Comparison of ENCODE assay signal across 9 mouse cellular contexts in genomic region chr4:120024071-120024470, GRCm38 (mm10). TPM values are rescaled to one million over a fixed set of nuclear protein-coding genes. Genes with fewer than 3 reads are reported as not detected.
DNase-seq lines count a peak whose midpoint lies in the region; ATAC-seq and TF ChIP-seq lines count a peak whose summit lies in the region.
"Had no signal": no experiment of that assay in that cellular context is flagged by ENCODE, and none has a peak within 500 bp of the region (broad histone marks: within the 10 kb centered on the region; RNA-seq: fewer than 3 reads in every experiment).

No protein-coding gene starts in this region.

- TF ChIP-seq CTCF in lung, postnatal 0 days (IDR thresholded peaks at IDR 0.05), result peak; percentile 32; the same call in 1 of the 2 replicates
- TF ChIP-seq CTCF in heart, postnatal 0 days (IDR thresholded peaks at IDR 0.05; ENCODE audit: low read depth), result no peak
- peak; percentile 35; the same call in 1 of the 2 replicates for TF ChIP-seq CTCF in stomach, postnatal 0 days (IDR thresholded peaks at IDR 0.05; ENCODE audit: low read depth)

- H3K27me3 ChIP-seq in lung, postnatal 0 days (replicated peaks; ENCODE audit: insufficient read depth, low read length), result no peaks in the 10 kb centered on the region
- 0 out of 2 replicates have a peak, but pooled peaks cover 3% of the 10 kb centered on the region for H3K27me3 ChIP-seq in heart, postnatal 0 days (ENCODE audit: control insufficient read depth, insufficient read depth, low read length)
- no peaks in the 10 kb centered on the region for H3K27me3 ChIP-seq in stomach, postnatal 0 days (ENCODE audit: control insufficient read depth, insufficient read depth, low read length)
- 0 out of 2 replicates have a peak, but pooled peaks cover 5% of the 10 kb centered on the region for H3K27me3 ChIP-seq in liver, embryonic 12.5 days (replicated peaks)

- WGBS in lung, postnatal 0 days, result 59% methylated on average over 10 of the region's 10 CpGs
- 30% methylated on average over 10 of the region's 10 CpGs for WGBS in heart, postnatal 0 days
- 26% methylated on average over 10 of the region's 10 CpGs for WGBS in stomach, postnatal 0 days
- 58% methylated on average over 10 of the region's 10 CpGs for WGBS in liver, embryonic 12.5 days (ENCODE audit: insufficient replicate concordance)

- H3K4me1 ChIP-seq in lung, postnatal 0 days (ENCODE audit: insufficient read depth, low read depth, low read length), result no peaks in the 10 kb centered on the region
- peaks cover 9% of the 10 kb centered on the region for H3K4me1 ChIP-seq in heart, postnatal 0 days (ENCODE audit: control insufficient read depth, insufficient read depth)
- H3K4me1 ChIP-seq in stomach, postnatal 0 days (replicated peaks; ENCODE audit: control insufficient read depth, insufficient read depth), result no peaks in the 10 kb centered on the region
- H3K4me1 ChIP-seq in liver, embryonic 12.5 days, result no peaks in the 10 kb centered on the region

- H3K4me2 ChIP-seq in lung, postnatal 0 days (replicated peaks; ENCODE audit: low read depth, low read length), result no peak overlapping the region
- no peak overlapping the region for H3K4me2 ChIP-seq in heart, postnatal 0 days (ENCODE audit: low read depth, low read length)
- no peak overlapping the region for H3K4me2 ChIP-seq in stomach, postnatal 0 days (replicated peaks; ENCODE audit: low read depth)
- H3K4me2 ChIP-seq in liver, embryonic 12.5 days, result no peak overlapping the region

- no peak for DNase-seq in lung, postnatal 0 days (ENCODE audit: low spot score)
- DNase-seq in lung, postnatal 36 days, result no peak
- peak; percentile 22 for DNase-seq in embryo, embryonic 10.5 days (ENCODE audit: low spot score)
- DNase-seq in heart, postnatal 0 days (ENCODE audit: low spot score), result no peak
- peak; percentile 78 to 86 for DNase-seq in left cerebral cortex, postnatal 14 days (ENCODE audit: low spot score in 2 of 2)
- no peak for DNase-seq in stomach, postnatal 0 days (ENCODE audit: low spot score)

- no peak for TF ChIP-seq EP300 in lung, postnatal 0 days (IDR thresholded peaks at IDR 0.05)
- TF ChIP-seq EP300 in heart, postnatal 0 days (IDR thresholded peaks at IDR 0.05; ENCODE audit: low read depth), result no peak
- TF ChIP-seq EP300 in stomach, postnatal 0 days (optimal IDR thresholded peaks at IDR 0.05), result no peak

- no peak overlapping the region for H3K27ac ChIP-seq in lung, postnatal 0 days (ENCODE audit: low read length)
- no peak overlapping the region for H3K27ac ChIP-seq in heart, postnatal 0 days (ENCODE audit: low read depth)
- H3K27ac ChIP-seq in stomach, postnatal 0 days (replicated peaks), result no peak overlapping the region
- no peak overlapping the region for H3K27ac ChIP-seq in liver, embryonic 12.5 days

- no peaks in the 10 kb centered on the region for H3K9me3 ChIP-seq in lung, postnatal 0 days (ENCODE audit: low read length)
- H3K9me3 ChIP-seq in heart, postnatal 0 days (replicated peaks; ENCODE audit: control insufficient read depth, low read length), result no peaks in the 10 kb centered on the region
- no peaks in the 10 kb centered on the region for H3K9me3 ChIP-seq in stomach, postnatal 0 days (ENCODE audit: control insufficient read depth, low read length)
- no peaks in the 10 kb centered on the region for H3K9me3 ChIP-seq in liver, embryonic 12.5 days (replicated peaks)

- peak; percentile 64 for ATAC-seq in lung, postnatal 0 days
- peak; percentile 53 for ATAC-seq in heart, postnatal 0 days (ENCODE audit: insufficient read depth, low read depth)
- peak; percentile 50; the same call in 1 of the 2 replicates for ATAC-seq in stomach, postnatal 0 days (ENCODE audit: low FRiP score, low TSS enrichment)
- no peak for ATAC-seq in liver, embryonic 12.5 days

- no peak overlapping the region for H3K4me3 ChIP-seq in lung, postnatal 0 days (ENCODE audit: low read depth, low read length)
- no peak overlapping the region for H3K4me3 ChIP-seq in heart, postnatal 0 days (ENCODE audit: low read depth, low read length)
- H3K4me3 ChIP-seq in stomach, postnatal 0 days (ENCODE audit: low read depth, low read length), result no peak overlapping the region
- H3K4me3 ChIP-seq in liver, embryonic 12.5 days, result no peak overlapping the region

- intact Hi-C loops in left cerebral cortex, postnatal 14 days (cut with DNase I), result no loop called here

- no peak overlapping the region for H3K9ac ChIP-seq in lung, postnatal 0 days (replicated peaks; ENCODE audit: low read depth)
- H3K9ac ChIP-seq in heart, postnatal 0 days (replicated peaks; ENCODE audit: low read depth, low read length), result no peak overlapping the region
- no peak overlapping the region for H3K9ac ChIP-seq in stomach, postnatal 0 days (ENCODE audit: low read length)
- no peak overlapping the region for H3K9ac ChIP-seq in liver, embryonic 12.5 days

- no peaks in the 10 kb centered on the region for H3K36me3 ChIP-seq in lung, postnatal 0 days (ENCODE audit: insufficient read depth, low read length)
- no peaks in the 10 kb centered on the region for H3K36me3 ChIP-seq in heart, postnatal 0 days (replicated peaks; ENCODE audit: control insufficient read depth, insufficient read depth, low read length)
- H3K36me3 ChIP-seq in stomach, postnatal 0 days (ENCODE audit: control insufficient read depth, insufficient read depth, low read length), result no peaks in the 10 kb centered on the region
- H3K36me3 ChIP-seq in liver, embryonic 12.5 days, result no peaks in the 10 kb centered on the region

RNA-seq across cellular contexts. Expression of gene AL607142.1, which starts 40.7 kb away (rescaled TPM):
- polyA plus RNA-seq in lung, postnatal 0 days (2015; fragmentation: Nextera tagmentation; extraction: Ambion mirVana), result not detected in 2 replicates
- total RNA-seq in heart, postnatal 0 days (2014; rRNA removed; ENCODE audit: low replicate concordance), result not detected in 2 replicates
- polyA plus RNA-seq in heart, postnatal 0 days (2015; fragmentation: Nextera tagmentation; extraction: Ambion mirVana), result not detected in 2 replicates
- total RNA-seq in left cerebral cortex, postnatal 14 days (2021), result not detected
- polyA plus RNA-seq in stomach, postnatal 0 days (2015; fragmentation: Nextera tagmentation; extraction: Ambion mirVana), result not detected in 2 replicates
- polyA plus RNA-seq in liver, embryonic 12.5 days (2016; fragmentation: Nextera tagmentation; extraction: Ambion mirVana), result not detected in 2 replicates
- polyA plus RNA-seq: large intestine, adult 2 months; testis, adult 2 months had no signal

Comparison
In these comparisons a context has a peak if more than half of its experiments do, and no peak if none do; other contexts are left out.
1. DNase-seq: peak in embryo, embryonic 10.5 days (single experiment) and left cerebral cortex, postnatal 14 days (2 of 2); none in lung, postnatal 0 days (single experiment), lung, postnatal 36 days (single experiment), heart, postnatal 0 days (single experiment) and stomach, postnatal 0 days (single experiment).